Mouse (Mus musculus) skeletal muscle tissue, adult 2 months (tissue): Measurements from ENCODE around the gene Ppt2.

Experiments
- DNase-seq: peaks from one replicate; pipeline ENCODE4 v3.0.0-alpha.2; 2012; ENCODE audit warnings: low read depth, low spot score

Gene Ppt2

DNA sequence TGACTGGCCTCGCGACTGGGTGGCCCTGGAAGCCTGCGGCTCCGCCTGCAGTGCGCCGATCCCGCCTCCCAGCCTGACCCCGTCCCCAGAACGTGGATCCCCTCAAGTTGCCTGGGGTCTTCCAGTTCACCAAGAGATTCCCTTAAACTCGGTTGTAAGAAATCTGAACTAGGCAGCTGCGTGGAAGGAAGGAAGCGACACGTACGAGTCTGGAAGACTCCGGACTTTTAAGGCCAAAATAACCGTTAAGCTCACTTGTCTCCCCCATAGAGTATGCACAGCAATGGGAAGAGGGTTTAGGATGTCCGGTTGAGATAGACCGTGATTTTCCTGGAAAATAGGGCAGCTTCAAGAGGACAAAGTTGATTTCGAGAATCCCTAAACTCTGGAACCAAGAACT is 40.5 kb downstream of the Ppt2 start:
- DNase-seq, result no peak

DNA sequence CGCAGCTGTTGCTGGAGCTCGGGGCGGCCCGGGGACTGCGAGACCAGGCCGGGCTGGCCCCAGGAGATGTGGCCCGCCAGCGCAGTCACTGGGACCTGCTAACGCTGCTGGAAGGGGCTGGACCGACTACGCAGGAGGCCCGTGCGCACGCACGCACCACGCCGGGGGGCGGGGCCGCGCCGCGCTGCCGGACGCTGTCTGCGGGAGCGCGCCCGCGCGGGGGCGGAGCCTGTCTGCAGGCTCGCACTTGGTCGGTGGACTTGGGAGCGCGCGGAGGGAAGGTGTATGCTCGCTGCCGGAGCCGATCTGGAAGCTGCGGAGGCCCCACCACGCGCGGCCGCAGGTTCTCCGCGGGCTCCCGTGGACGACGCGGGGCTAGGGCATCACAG is 40.9 kb downstream of the Ppt2 start:
- DNase-seq, result peak; percentile 89

- DNase-seq, result peak; percentile 66
Observed at GRCm38 (mm10) chr17:34586796-34587422, 41.4 kb downstream of the Ppt2 start.

DNA sequence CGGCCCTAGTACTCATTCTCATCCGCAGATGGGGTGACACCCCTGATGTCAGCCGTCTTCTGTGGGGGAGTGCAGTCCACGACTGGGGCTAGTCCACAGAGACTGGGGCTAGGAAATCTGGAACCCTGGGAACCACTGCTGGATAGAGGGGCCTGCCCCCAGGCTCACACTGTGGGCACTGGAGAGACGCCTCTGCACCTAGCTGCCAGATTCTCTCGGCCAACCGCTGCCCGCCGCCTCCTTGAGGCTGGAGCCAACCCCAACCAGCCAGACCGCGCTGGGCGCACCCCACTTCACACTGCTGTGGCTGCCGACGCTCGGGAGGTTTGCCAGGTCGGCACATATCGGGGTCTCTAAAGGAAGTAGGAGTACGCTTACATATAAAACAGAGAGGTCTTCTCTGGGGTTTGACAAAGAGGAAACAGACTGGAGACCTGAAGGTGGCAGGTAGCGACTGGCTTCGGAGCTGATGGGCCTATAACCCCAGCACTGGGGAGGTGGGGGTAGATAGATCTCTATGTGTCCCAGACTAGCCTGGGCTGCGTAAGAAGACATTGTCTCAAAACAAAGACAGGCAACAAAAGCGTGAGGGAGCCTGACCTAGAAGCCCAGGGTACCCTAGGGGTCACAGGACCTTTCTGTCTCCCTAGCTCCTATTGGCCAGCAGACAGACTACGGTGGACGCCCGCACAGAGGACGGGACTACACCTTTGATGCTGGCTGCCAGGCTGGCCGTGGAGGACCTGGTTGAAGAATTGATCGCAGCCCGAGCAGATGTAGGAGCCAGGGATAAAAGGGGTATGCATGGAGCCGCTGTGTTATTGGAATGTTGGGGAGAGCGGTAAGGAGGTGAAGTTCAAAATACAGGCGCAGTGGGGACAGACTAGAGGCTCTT is 42.2 kb downstream of the Ppt2 start:
- DNase-seq, result no peak

GRCm38 (mm10) chr17:34585121-34585520 is 43.2 kb downstream of the Ppt2 start:
- DNase-seq, result no peak

DNA sequence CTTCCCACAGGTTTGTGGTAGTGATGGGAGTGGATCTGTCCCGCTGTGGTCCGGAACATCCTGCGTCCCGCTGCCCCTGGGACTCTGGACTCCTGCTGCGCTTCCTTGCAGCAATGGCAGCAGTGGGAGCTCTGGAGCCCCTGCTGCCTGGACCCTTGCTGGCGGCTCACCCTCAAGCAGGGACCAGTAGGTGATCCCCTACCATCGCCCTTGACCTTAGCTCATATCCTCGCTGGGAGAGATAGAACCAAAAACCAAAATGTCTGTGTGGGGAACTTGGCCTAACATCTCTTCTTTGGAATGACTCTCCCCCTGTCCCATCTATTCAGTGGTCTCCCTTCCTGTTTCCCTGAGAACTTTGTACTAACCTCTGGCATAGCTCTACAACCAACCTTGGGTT is 44.5 kb downstream of the Ppt2 start:
- DNase-seq, result no peak

DNA sequence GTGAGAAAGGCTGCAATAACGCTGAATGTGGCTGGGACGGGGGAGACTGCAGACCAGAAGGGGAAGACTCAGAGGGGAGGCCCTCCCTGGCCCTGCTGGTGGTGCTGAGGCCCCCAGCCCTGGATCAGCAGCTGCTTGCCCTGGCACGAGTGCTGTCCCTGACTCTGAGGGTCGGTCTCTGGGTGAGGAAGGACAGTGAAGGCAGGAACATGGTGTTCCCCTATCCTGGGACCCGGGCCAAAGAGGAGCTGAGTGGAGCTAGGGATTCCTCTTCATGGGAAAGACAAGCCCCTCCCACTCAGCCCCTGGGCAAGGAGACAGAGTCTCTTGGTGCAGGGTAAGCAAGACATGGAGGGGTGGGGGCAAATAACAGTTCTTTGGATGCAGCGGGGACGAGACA is 44.9 kb downstream of the Ppt2 start:
- DNase-seq, result no peak

DNA sequence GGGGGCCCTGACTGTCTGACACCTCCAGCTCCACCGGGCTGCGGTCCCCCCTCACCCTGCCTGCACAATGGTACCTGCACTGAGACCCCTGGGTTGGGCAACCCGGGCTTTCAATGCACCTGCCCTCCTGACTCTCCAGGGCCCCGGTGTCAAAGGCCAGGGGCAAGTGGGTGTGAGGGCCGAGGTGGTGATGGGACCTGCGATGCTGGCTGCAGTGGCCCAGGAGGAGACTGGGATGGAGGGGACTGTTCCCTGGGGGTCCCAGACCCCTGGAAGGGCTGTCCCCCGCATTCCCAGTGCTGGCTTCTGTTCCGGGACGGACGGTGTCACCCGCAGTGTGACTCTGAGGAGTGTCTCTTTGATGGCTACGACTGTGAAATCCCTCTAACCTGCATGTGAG is 45.8 kb downstream of the Ppt2 start:
- no peak for DNase-seq

GRCm38 (mm10) chr17:34578070-34578469 is 50.2 kb downstream of the Ppt2 start:
- DNase-seq, result no peak

GRCm38 (mm10) chr17:34576577-34576976 is 51.7 kb downstream of the Ppt2 start:
- DNase-seq, result no peak

DNA sequence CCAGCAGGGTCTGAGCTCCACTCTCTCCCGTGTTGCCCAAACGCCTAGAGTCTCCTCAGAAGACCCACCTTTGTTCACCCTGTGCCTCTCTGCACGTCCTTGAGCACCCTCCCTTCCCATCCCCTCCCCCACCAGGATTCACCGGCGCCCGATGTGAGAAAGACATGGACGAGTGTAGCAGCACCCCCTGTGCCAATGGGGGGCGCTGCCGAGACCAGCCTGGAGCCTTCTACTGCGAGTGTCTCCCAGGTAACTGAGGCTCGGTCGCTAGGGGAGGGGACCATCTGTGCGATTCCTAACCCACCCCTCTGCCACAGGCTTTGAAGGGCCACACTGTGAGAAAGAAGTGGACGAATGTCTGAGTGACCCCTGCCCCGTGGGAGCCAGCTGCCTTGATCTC is 55.9 kb downstream of the Ppt2 start:
- DNase-seq, result no peak

- DNase-seq, result no peak
Observed at GRCm38 (mm10) chr17:34571875-34572274, 56.4 kb downstream of the Ppt2 start.

GRCm38 (mm10) chr17:34569919-34570318 is 58.4 kb downstream of the Ppt2 start:
- DNase-seq, result no peak

- no peak for DNase-seq
Observed at GRCm38 (mm10) chr17:34568421-34568820, 59.9 kb downstream of the Ppt2 start.

DNA sequence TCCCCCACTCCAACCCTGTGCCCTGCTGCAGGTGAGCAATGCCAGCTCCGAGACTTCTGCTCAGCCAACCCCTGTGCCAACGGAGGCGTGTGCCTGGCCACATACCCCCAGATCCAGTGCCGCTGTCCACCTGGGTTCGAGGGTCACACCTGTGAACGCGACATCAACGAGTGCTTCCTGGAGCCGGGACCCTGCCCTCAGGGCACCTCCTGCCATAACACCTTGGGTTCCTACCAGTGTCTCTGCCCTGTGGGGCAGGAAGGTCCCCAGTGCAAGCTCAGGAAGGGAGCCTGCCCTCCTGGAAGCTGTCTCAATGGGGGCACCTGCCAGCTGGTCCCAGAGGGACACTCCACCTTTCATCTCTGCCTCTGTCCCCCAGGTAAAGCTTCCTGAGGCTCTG is 61.0 kb downstream of the Ppt2 start:
- DNase-seq, result no peak
